Mouse (Mus musculus): ENCODE measurements around the gene Serac1.

The Serac1 gene

DNA sequence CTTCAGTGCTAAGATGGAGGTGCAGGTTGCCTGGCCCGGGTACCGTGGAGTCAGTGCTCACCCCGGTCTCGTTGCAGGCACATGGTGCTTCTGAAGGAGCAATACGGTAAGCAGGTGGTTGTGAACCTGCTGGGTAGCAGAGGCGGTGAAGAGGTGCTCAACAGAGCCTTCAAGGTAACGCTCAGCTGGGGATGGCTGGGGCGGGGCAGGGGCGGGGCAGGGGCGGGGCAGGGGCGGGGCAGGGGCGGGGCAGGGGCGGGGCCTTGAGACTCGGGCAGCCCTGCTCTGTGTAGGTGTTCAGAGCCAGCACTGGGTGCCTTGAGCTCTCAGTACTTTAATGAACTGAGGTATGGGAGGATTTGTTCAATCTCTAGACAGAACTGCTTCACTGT is 74.3 kb downstream of the Serac1 start:
- DNase-seq (ENCODE audit: inconsistent ontology term): no peak

DNA sequence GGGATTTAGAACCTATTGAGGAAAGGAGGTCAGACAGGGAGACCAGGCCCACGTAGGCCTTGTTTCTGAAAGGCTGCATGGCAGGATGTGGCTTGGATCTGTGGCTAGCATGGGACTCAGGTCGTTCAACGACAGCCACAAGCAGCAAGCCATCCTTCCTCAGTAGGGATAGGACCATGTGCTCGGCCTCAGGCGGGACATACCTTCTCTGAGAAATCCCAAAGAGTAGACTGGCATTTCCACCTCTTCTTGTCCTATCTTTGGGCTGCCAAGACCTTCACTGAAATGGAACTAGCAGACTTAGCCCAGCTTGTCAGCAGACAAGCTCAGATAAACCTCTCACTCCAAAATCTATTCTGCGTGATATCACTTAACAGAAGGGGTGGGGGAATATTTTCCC is 75.9 kb downstream of the Serac1 start:
- DNase-seq (ENCODE audit: inconsistent ontology term): no peak

DNA sequence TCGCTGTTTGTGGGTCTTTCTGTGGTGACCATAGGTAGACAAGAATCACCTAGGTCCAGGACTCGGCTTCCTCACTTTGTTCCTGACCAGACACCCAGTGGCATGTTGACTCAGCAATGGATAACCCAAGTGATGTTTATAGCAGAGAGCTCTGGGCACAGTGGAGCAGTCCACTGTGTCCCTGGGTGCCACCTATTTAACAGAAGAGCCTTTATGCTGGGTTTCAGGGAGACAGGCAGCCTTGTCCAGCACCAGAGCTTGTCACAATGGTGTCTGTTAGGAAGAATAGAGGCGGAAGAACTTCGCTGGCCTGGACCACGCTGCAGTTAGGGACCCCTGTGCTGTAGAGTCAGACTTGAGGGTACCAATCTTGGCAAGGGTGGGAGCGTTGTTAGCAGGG is 77.0 kb downstream of the Serac1 start:
- DNase-seq (ENCODE audit: inconsistent ontology term): no peak

DNA sequence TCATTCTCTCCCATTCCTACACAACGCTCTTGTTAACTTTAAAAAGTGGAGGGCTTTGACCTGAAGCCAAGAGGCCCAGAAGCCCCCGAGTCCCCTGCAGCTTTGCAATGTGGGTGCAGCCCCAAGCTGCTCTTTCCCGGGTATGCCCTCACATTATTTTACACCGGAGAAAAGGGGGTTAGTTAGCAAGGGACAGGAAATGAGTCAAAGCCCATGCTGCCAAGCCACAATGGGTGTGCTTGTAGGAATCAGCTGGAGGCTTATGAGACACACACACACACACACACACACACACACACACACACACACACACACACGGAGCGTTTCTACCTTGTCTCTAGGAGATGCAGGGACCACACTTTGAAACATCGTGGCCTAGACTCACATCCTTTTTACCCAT is 77.7 kb downstream of the Serac1 start:
- peak; percentile 58 for DNase-seq (ENCODE audit: inconsistent ontology term)

DNA sequence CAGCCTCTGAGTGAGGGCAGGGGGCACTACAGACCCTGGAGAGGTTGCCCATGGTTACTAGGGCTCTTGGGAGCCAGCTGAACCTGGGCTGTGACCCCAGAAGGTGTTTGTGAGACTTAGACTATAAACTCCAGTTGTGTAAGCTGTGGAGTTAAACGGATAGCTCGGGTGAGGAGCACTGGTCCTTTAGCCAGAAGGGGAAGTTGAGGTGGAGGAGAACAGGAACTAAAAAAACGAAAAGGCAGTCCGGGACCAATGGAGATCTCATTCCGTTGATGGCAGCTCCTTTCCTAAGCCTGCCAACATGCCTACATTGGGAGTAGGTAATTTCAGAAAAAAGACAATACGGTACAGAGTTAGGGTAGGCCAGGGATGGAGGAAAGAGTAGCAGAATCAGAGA is 78.2 kb downstream of the Serac1 start:
- no peak for DNase-seq (ENCODE audit: inconsistent ontology term)

DNA sequence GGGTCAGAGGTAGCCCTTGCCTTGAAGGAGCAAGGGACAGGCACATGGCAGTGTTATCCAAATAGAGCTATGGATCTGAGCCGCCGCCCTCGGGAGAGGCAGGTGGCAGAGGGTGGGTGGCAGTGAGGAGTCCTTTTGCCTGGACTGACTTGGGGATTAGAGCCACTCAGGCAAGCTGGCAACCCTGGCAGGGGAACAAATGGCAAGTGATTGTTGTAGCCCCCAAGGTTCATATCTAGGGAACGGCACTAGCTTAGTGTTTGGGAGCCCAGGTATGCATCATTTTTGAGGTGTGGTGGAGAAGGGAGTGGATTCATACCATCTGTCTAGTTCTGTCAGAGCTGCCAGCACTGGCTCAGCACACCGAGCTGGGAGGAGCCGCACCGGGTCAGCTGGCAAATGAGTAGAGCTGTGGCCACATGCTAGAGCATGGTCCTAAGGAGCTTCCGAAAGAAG is 78.6 kb downstream of the Serac1 start:
- DNase-seq (ENCODE audit: inconsistent ontology term): no peak

DNA sequence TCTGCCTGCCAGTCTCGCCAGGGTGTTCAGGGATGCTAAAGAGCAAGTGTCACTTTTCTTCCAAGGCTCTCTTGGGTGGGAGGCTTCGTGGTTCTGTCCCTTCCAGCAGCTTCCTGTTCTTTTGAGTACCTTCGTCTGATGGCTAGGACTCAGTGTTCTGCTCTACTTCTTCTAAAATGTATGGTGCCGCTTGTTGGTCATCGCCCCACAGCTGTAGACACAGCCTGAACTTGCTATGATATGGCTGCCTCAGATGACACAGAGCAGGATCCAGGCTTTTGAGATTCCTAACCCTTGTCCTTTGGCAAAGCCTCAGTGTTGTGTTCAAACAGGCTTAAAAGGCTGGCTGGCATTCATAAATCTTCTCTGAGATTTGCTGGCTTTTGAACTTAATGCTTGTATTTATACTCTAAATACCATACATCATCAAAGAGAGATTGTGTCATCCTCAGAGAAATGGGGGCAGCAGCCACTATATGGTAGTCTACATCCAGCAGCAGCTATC is 80.5 kb downstream of the Serac1 start:
- DNase-seq (ENCODE audit: inconsistent ontology term): no peak

DNA sequence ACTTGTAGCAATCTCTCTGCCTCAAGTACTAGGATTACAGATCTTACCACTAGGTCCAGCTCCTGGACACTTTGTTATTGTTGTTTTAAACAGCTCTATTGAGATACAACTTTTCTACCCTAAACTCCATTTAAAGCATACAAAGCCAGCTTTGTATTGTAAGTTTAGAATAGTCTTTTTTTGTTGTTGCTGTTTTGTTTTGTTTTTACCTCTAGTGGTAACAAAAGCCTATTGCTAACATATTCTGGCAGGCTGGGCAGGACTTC is 81.4 kb downstream of the Serac1 start:
- no peak for DNase-seq (ENCODE audit: inconsistent ontology term)

DNA sequence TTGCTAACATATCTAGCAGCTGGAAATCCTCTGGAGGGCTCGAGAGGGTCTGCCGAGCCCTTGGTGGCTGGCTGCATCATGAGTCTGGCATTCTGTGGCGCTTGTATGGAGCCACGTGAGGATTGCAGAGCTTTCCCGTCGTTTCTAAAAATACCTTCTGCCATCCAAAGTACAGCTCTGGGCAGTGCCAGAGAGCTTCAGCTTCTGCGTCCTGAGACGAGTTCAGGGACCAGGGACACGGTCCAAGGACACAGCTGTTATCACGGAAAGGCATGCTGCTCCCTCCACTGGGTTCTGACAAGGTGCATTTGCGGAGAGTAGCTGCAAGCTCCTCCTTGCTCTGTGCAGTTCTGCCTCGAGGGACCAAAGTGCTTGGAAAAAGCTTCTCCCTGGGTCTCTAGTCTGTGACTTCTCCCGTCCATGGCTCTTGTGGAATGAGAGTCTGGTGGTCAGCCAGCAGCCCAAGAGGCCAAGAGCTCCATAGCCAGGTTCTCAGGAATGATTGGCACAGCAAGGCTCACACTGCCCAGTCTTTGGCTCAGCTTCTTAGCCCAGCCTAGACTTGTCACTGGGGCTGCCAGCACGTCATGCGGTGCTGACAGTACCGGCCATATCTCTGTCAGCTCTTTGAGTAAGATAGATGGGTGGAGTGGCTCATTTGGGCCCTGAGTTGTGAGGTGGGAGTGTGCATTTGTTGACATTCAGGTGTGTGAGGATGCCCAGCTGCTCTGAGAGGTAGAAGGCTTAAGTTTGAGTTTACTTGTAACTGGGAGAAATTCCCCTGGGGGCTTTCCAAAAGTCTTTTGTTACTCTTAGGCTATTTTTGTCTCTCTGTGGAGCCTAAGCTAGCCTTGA is 81.9 kb downstream of the Serac1 start:
- peak; percentile 51 for DNase-seq (ENCODE audit: inconsistent ontology term)

DNA sequence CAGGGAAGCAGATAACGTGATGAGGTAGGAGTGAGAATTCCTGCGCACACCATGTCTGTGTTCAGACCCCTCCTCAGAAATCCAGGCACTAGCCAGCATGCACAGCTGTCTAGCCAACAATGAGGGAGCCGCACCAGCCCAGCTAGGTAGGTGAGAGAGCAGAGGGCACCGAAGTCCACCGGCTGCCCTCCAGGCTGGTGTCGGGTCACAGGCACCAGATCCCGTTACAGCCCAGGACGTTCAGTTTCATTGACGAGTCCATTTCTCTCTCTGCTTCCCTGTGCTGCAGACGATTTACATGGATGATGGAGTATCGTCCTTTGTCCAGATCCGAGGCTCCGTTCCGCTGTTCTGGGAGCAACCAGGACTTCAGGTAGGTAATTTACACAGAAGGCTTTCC is 83.0 kb downstream of the Serac1 start:
- no peak for DNase-seq (ENCODE audit: inconsistent ontology term)

DNA sequence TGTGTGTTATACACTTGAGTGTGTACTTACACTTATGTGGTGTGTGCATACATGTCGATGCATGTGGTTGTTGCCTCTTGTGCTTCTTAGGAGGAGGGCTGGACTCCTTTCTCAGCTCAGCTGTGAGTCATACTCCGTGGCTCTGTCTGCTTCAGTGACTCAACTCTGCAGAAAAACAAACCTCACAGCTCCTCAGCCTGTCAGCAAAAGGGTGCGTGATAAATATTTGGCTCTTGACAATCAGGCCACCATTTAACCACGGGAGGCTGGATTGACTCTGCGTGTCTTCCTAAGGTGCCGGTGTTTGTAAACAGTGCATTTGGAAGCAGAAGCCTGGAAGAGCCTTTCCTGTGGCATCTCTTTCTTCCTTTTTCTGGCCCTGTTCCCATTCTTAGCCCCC is 84.9 kb downstream of the Serac1 start:
- DNase-seq (ENCODE audit: inconsistent ontology term): peak; percentile 58

DNA sequence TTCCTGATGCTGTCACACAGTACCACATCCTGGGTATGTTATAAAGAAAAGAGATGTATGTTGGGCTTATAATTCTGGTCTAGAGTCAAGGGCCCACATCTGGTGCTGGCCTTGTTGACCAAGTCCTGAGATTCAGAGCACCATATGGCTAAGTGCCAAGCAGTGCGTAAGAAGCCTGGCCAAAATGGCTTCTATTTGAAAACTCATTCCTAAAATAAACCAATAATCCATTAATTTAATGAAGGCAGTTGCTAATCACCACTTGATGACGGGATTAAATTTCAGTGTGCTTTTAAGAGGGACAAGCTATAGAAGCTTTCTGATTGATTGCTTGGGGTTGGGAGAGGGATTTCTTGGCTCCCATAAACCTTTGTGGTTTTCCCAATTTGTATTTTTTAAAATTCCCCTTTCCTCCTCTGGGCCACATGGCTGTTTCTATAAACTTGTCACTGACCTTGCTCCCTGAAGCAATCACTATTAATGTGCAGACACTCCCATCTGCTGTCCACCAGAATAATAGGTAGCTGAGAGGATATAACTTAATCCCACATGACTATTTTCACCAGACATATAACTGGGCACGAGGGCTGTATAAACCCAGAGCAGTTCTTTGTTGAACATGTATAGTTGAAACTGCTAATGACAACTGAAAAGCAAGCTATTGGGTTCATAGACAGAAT is 85.8 kb downstream of the Serac1 start:
- DNase-seq (ENCODE audit: inconsistent ontology term): no peak

DNA sequence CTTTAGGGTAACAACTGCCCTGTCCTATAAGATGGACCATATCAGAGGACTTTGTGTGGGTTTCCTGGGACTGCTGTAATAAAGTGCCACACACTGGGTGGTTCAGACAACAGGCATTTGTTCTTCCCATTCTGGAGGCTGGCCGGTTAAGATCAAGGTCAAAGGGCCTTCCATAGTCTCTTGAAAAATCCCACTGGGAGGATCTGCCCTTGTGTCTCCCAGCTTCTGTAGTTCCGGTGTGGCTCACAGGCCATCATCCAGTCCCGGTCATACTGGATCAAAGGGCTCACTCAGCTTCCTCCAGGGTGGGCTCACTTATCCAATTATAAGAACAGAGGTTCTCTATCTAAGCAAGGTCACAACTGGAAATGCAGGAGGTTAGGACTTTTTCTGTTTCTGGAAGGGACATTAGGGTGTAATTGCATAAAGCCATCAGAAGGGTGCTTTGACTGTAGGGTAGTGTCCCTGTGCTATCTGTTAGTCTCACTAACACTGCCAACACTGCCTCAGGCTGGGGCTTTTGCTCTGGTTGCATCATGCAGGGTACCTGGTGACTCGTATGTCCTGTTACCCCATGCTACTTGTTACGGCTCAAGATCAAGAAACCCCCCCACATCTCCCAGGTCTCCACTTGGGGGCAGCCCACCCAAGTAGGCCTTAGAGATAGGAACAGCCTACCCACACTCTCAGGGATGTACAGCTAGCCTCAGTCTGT is 86.5 kb downstream of the Serac1 start:
- DNase-seq (ENCODE audit: inconsistent ontology term): no peak

Data from Muller cell, postnatal 12 days (primary cell).